Mouse (Mus musculus) stomach, postnatal 0 days (tissue): ENCODE data around the gene Ttc30a1.

Experiments used
- CTCF ChIP-seq: IDR thresholded peaks from 2 replicates; pipeline ENCODE4 v1.5.1; 2016; ENCODE audit warnings: antibody characterized with exemption, low read depth, mild to moderate bottlenecking, moderate library complexity
- EP300 ChIP-seq: optimal IDR thresholded peaks from 2 replicates; pipeline ENCODE3; 2016; ENCODE audit warnings: antibody characterized with exemption

- TF ChIP-seq CTCF (peak; percentile 99), EP300 (no peak)
Observed at GRCm38 (mm10) chr2:75985124-75985523, 3.4 kb upstream of the Ttc30a1 start.
